Mouse (Mus musculus) neural tube, embryonic 15.5 days (tissue): ENCODE results near the gene 1190005I06Rik. TPM values are rescaled to one million over a fixed set of nuclear protein-coding genes. Genes with fewer than 3 reads are reported as not detected.

Source experiments
- ATAC-seq: fragments of 200-750 bp; cut with Nextera tagmentation; 2 replicates; pipeline ENCODE4 v1.8.0; 2017; ENCODE audit warnings: mild to moderate bottlenecking, moderate TSS enrichment, moderate library complexity; ENCODE audit not compliant: low FRiP score
- H3K27ac ChIP-seq: fragments of 300-500 bp; sonication (generic); replicated peaks from 2 replicates; pipeline ENCODE4 v1.5.1; 2015; ENCODE audit warnings: mild to moderate bottlenecking, inconsistent platforms
- H3K27me3 ChIP-seq: fragments of 300-500 bp; sonication (generic); replicated peaks from 2 replicates; pipeline ENCODE4 v1.6.1; 2015; ENCODE audit warnings: inconsistent platforms
- H3K36me3 ChIP-seq: fragments of 300-500 bp; sonication (generic); 2 replicates; pipeline ENCODE4 v1.6.1; 2015; ENCODE audit warnings: inconsistent platforms
- H3K4me1 ChIP-seq: fragments of 300-500 bp; sonication (generic); 2 replicates; pipeline ENCODE4 v1.6.1; 2015; ENCODE audit warnings: inconsistent platforms
- H3K4me2 ChIP-seq: fragments of 300-500 bp; sonication (generic); 2 replicates; pipeline ENCODE4 v1.6.1; 2015; ENCODE audit warnings: inconsistent platforms, mild to moderate bottlenecking, moderate library complexity
- H3K4me3 ChIP-seq: fragments of 300-500 bp; sonication (generic); replicated peaks from 2 replicates; pipeline ENCODE4 v1.5.1; 2015; ENCODE audit warnings: mild to moderate bottlenecking, inconsistent platforms
- H3K9ac ChIP-seq: fragments of 300-500 bp; sonication (generic); replicated peaks from 2 replicates; pipeline ENCODE4 v1.6.1; 2015; ENCODE audit warnings: mild to moderate bottlenecking, inconsistent platforms
- H3K9me3 ChIP-seq: fragments of 300-500 bp; sonication (generic); replicated peaks from 2 replicates; pipeline ENCODE4 v1.6.1; 2016; ENCODE audit warnings: inconsistent platforms
- WGBS: fragments of 180-500 bp; shearing (Covaris S2); methylation state at CpG from one replicate; pipeline ENCODE4 v1.1.7; 2015; ENCODE audit warnings: mixed read lengths; 5-methylcytosine and 5-hydroxymethylcytosine counted together
- polyA plus RNA-seq: library from polyadenylated mRNA; unstranded; fragments of >200 nt; fragmentation: Nextera tagmentation; extraction: Ambion mirVana; gene quantifications from 2 replicates; pipeline ENCODE4 v1.2.1, GENCODE M21; 2015

Gene 1190005I06Rik
- 12.8 and 13.5 TPM in 2 replicates for polyA plus RNA-seq

DNA sequence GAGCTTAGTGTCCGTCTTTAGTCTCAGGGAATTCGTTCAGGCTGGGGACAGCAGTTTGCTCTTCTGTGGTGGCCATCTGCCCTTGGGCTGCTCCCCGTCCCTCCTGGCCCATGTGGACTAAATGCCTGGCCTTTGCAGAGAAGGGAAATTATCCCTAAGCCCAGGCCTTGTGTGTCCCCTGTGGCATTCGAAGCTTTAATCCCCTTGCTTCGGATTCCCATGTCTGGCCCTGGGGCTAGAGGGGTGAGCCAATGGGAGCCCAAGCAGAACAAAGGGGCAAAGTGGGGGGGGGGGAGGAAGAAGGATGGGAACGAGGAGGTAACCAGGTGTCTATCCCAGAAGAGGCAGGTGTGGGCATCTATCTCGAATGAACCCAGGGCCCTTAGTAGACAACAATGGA is at the start of gene 1190005I06Rik:
Gene 1190005I06Rik, minus strand, starts transcription at position 101 of the 400 bp plus-strand sequence.
- H3K4me1 ChIP-seq, result no peaks in the 10 kb centered on the region
- WGBS, result 72% methylated on average over 7 of the region's 7 CpGs
- H3K4me3 ChIP-seq, result no peak within 1 kb of the TSS
- no peaks in the 10 kb centered on the region for H3K9me3 ChIP-seq
- H3K27me3 ChIP-seq, result no peaks in the 10 kb centered on the region
- no peaks in the 10 kb centered on the region for H3K36me3 ChIP-seq
- no peak within 1 kb of the TSS for H3K27ac ChIP-seq
- H3K9ac ChIP-seq, result no peak within 1 kb of the TSS
- H3K4me2 ChIP-seq, result no peak within 1 kb of the TSS
- ATAC-seq, result no peak

DNA sequence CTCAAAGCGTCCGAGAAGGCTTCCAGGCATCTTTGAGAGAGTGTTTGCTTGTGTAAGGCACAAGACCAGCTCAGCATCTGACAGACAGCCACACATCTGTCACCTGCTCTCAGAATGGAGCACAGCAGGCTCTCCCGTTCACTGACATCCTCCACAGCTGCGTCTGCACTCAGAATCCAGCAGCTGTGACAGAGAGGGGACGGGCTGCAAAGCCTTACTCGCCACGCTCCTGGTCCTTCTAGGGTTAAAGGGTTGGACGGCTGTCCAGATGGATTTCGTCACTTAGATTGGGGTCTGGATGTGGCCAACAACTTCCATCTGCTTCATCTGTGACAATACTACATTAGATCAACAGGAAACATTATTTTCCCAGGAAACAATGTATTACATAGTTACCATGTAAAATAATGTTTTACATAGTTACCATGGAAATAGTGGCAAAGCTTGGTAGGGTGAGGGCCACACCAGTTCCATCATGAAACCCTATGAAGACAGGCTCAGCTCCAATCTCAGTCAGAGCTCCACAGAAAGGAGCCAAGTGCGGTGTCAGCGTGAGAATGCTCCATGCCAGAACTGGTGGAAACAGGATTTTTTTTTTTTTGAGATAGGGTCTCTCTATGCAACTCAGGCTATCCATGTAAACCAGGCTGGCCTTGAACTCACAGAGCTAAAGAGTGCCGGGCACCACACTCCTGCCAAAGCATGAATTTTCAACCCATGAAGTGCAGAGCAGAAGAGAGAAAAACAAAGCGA is 49.1 kb upstream of the 1190005I06Rik start:
- Histone ChIP-seq H3K4me3 (no peak overlapping the region), H3K4me1 (peaks cover 9% of the 10 kb centered on the region; the same call in 1 of the 2 replicates), H3K36me3 (no peaks in the 10 kb centered on the region), H3K9me3 (no peaks in the 10 kb centered on the region), H3K27ac (no peak overlapping the region), H3K4me2 (no peak overlapping the region), H3K27me3 (no peaks in the 10 kb centered on the region), H3K9ac (no peak overlapping the region)
- ATAC-seq, result no peak
- 60% methylated on average over 13 of the region's 13 CpGs for WGBS

DNA sequence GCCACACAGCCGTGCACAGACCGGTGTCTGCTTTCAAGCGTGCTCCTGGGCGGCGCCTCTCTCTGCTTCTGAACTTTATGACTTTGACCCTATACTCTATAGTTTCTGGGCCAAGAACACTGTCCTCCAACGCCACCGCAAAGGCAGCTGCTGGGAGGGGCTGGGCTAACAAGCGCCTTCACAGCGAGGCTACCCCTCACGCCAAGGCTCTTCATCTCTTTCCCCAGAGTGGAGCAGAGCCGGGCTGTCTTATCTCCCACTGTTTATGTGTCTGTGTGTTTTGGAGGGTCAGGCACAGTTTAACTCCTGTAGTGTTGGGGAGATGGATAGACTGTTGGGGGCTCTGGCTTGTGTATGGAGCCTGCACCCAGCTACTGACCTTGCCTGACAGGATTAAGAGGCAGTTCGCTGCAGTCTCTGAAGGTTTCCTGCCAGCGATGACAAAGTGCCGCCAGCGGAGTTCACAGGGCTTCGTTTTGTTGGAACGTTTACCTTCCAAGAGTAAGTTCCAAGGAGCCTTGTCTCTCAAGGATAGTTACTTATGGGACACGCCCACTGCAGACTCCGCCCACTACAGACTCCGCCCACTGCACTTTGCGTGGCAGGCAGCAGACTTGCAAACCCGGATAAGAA is 46.5 kb upstream of the 1190005I06Rik start:
- Histone ChIP-seq H3K27me3 (no peaks in the 10 kb centered on the region), H3K27ac (no peak overlapping the region), H3K4me1 (peaks cover 9% of the 10 kb centered on the region; the same call in 1 of the 2 replicates), H3K4me2 (no peak overlapping the region), H3K9ac (no peak overlapping the region), H3K4me3 (no peak overlapping the region), H3K9me3 (no peaks in the 10 kb centered on the region), H3K36me3 (no peaks in the 10 kb centered on the region)
- ATAC-seq, result no peak
- 40% methylated on average over 22 of the region's 22 CpGs for WGBS

DNA sequence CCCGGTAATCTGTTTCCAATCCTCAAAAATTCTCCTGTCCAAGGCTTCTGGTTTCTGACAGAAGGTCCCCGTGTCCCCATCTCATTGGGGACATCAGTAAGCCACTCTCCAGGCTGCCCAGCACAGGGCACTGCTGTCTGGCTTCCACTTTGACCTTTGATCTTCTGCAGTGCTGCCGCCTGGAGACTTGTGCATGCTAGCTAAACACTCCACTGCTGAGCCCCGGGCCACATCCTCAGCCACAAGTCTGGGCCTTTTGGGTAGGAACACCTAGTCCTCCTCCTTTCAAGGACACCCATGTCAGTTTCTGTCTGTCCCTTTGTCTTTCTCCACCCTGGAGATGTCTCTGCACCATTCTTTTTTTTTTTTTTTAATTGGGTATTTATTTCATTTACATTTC is 45.5 kb upstream of the 1190005I06Rik start:
- Histone ChIP-seq H3K27me3 (no peaks in the 10 kb centered on the region), H3K36me3 (no peaks in the 10 kb centered on the region), H3K27ac (no peak overlapping the region), H3K4me3 (no peak overlapping the region), H3K9ac (no peak overlapping the region), H3K4me1 (peaks cover 9% of the 10 kb centered on the region; the same call in 1 of the 2 replicates), H3K4me2 (no peak overlapping the region), H3K9me3 (no peaks in the 10 kb centered on the region)
- WGBS, result 80% methylated on average over 4 of the region's 4 CpGs
- ATAC-seq, result no peak

DNA sequence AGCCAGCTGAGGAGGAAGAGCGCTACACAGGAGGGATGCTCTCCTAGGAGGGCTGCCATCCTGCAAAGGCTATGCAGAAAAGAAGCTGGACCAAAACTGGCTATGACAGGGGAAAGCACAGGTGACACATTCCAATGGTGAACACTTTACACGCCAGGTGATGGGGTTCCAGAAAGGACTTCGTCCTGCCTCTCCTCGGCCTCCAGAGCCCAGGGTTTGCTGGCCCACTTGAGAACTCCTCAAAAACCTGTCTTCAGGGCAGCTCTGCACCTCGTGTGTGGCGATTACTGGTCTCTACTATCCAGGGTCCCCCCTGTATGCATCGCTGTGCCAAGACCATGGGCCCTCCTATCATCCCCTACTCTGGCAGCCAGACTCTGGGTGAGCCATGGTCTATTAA is 41.1 kb upstream of the 1190005I06Rik start:
- Histone ChIP-seq H3K27me3 (no peaks in the 10 kb centered on the region), H3K4me1 (no peaks in the 10 kb centered on the region), H3K9ac (no peak overlapping the region), H3K4me3 (no peak overlapping the region), H3K4me2 (no peak overlapping the region), H3K9me3 (no peaks in the 10 kb centered on the region), H3K27ac (no peak overlapping the region), H3K36me3 (no peaks in the 10 kb centered on the region)
- ATAC-seq, result no peak
- WGBS, result 87% methylated on average over 7 of the region's 7 CpGs

DNA sequence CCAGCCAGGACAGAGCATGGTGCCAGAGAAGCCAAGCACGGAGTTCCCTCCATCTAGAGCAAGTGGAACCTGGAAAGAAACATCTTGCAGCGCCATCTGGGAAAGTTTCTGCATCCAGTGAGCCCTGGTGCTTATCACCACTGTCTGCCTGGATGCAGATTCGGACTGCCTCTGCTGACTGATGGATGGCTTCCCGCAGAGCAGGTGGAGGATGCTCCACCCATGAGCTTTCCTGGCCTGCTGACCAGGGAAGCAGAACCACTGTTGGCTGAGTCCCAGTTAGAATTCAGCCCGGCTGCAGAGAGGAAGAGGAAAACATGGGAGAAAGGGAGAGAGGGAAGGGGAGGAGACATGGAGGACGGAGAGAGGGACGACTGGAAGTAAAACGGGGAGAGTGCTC is 40.4 kb upstream of the 1190005I06Rik start:
- H3K9me3 ChIP-seq, result no peaks in the 10 kb centered on the region
- no peak for ATAC-seq
- no peaks in the 10 kb centered on the region for H3K4me1 ChIP-seq
- no peaks in the 10 kb centered on the region for H3K27me3 ChIP-seq
- no peak overlapping the region for H3K4me3 ChIP-seq
- no peaks in the 10 kb centered on the region for H3K36me3 ChIP-seq
- 78% methylated on average over 8 of the region's 8 CpGs for WGBS
- H3K27ac ChIP-seq, result no peak overlapping the region
- no peak overlapping the region for H3K4me2 ChIP-seq
- no peak overlapping the region for H3K9ac ChIP-seq

DNA sequence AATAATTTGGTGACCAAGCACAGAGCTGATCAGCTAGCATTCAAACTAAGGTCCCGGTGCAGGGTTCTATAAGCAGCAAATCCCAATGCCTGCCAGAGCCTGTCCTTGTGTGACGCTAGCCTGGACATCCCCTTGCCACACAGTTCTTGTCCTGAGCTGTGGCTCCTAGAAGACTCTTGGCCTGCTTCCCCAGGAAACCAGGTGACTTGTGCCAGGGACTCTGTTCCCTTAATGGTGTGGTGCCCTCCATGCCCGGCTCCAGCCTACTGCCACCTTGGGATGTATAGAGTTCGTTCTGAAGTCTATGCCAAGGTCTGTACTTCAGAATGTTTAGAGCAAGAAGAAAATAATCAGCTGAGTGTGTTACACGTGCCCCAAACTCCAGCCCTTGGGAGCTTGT is 39.1 kb upstream of the 1190005I06Rik start:
- Histone ChIP-seq H3K9me3 (no peaks in the 10 kb centered on the region), H3K36me3 (no peaks in the 10 kb centered on the region), H3K4me1 (no peaks in the 10 kb centered on the region), H3K4me3 (no peak overlapping the region), H3K9ac (no peak overlapping the region), H3K27ac (no peak overlapping the region), H3K4me2 (no peak overlapping the region), H3K27me3 (no peaks in the 10 kb centered on the region)
- 87% methylated on average over 5 of the region's 5 CpGs for WGBS
- ATAC-seq, result no peak

DNA sequence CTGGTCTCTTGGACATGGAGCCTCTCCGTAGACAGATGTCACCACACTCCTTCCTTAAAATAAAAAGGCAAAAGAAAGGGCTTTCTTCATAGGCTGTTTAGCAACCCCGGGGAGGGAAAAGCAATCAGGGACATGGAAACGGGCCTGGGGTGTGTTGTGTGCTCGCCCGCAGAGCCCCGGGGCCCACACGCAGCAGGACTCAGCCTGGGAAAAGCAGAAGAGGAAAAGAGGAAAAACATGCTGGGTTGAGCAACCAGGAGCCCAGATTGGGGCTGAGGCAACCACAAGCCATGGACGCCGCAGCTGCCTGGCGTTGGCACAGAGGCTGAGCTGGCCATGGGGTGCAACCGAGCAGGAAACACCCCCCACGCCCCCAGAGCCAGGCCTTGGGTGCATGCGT is 38.6 kb upstream of the 1190005I06Rik start:
- Histone ChIP-seq H3K27me3 (no peaks in the 10 kb centered on the region), H3K36me3 (no peaks in the 10 kb centered on the region), H3K9ac (no peak overlapping the region), H3K4me2 (no peak overlapping the region), H3K4me3 (no peak overlapping the region), H3K27ac (no peak overlapping the region), H3K4me1 (no peaks in the 10 kb centered on the region), H3K9me3 (no peaks in the 10 kb centered on the region)
- no peak for ATAC-seq
- 90% methylated on average over 13 of the region's 13 CpGs for WGBS

DNA sequence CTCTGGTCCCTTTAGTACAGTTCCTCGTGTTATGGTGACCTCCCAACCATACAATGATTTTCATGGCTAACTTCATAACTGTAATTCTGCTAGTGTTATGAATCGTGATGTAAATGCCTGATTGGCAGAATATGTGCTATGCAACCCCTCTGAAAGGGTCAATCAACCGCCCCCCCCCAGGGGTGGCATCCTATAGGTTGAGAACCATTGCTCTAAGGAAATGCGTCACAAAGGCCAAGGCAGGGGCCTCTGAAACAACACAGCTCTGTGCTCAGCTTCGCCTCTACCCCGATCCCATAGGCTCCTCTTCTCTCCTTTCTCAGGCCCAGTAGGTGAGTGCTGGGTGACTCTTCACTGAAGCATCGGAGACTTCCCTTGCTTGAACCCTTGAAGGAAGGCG is 38.2 kb upstream of the 1190005I06Rik start:
- Histone ChIP-seq H3K9me3 (no peaks in the 10 kb centered on the region), H3K9ac (no peak overlapping the region), H3K4me3 (no peak overlapping the region), H3K4me1 (no peaks in the 10 kb centered on the region), H3K4me2 (no peak overlapping the region), H3K27ac (no peak overlapping the region), H3K36me3 (no peaks in the 10 kb centered on the region), H3K27me3 (no peaks in the 10 kb centered on the region)
- WGBS, result 86% methylated on average over 8 of the region's 8 CpGs
- ATAC-seq, result no peak

DNA sequence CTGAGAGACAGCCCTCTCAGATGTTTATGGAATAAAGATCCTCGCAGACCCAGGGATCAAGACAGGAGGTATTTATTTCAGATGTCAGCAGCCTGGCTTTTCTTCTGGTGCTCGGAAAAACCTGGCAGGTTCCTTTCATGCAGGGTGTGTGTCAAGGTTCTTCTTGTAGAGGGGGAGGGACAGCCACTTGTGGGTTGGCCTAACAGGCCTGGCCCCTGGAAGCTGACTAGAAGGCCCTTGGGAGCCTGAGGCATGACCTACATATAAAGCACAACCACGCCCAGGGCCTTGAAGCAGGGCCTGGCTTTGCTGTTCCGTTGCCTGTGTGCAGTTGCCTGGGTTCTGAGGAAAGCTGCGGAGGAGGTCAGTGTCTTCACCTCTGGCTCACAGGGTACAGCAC is 37.7 kb upstream of the 1190005I06Rik start:
- 75% methylated on average over 5 of the region's 5 CpGs for WGBS

DNA sequence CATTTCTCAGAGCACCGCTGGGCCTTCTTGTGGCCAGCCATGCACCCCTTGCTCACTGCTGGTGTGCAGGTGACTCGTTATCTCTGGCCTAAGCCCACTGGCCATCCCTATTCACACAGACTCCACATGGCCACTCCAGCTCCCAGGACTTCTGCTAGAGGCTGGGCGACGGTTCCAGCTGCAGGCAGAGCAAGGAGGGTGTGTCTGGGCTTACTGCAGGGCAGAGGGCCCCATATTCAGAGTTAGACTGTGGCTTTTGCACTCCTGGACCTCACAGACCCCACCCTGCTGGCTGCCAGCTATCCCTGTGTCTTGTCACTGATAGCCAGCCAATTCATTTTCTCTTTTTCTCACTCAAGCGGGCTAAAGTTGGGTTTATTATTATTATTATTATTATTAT is 36.6 kb upstream of the 1190005I06Rik start:
- no peak for ATAC-seq
- no peak overlapping the region for H3K27ac ChIP-seq
- H3K4me3 ChIP-seq, result no peak overlapping the region
- H3K4me1 ChIP-seq, result no peaks in the 10 kb centered on the region
- no peak overlapping the region for H3K9ac ChIP-seq
- H3K4me2 ChIP-seq, result no peak overlapping the region
- H3K9me3 ChIP-seq, result no peaks in the 10 kb centered on the region
- no peaks in the 10 kb centered on the region for H3K27me3 ChIP-seq
- no peaks in the 10 kb centered on the region for H3K36me3 ChIP-seq
- WGBS, result 74% methylated on average over 5 of the region's 5 CpGs

More for the DNA sequence above, 37.7 kb upstream of the 1190005I06Rik start:
- Histone ChIP-seq H3K9ac (no peak overlapping the region), H3K36me3 (no peaks in the 10 kb centered on the region), H3K27me3 (no peaks in the 10 kb centered on the region), H3K4me1 (no peaks in the 10 kb centered on the region), H3K4me2 (no peak overlapping the region), H3K9me3 (no peaks in the 10 kb centered on the region), H3K4me3 (no peak overlapping the region), H3K27ac (no peak overlapping the region)
- no peak for ATAC-seq

DNA sequence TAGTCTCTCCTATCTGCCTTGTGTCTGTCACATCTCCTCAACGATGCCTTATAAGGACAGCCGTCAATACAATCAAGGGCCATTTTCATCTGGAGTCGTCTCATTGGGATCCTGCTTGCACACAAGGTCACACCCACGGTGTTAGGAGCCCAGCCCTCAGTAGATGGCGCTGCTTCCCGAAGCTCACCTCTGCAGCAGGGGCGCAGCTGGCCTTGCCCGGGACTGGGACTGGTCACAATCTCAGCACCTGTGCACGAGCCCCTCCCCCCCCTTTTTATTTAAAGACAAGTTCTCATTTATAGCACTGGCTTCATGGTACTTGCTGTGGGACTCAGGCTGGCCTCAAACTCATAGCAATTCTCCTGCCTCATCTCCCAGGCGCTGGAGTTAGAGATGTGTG is 36.2 kb upstream of the 1190005I06Rik start:
- no peaks in the 10 kb centered on the region for H3K4me1 ChIP-seq
- no peak overlapping the region for H3K4me2 ChIP-seq
- no peaks in the 10 kb centered on the region for H3K9me3 ChIP-seq
- no peak overlapping the region for H3K27ac ChIP-seq
- H3K27me3 ChIP-seq, result no peaks in the 10 kb centered on the region
- H3K9ac ChIP-seq, result no peak overlapping the region
- WGBS, result 14% methylated on average over 10 of the region's 10 CpGs
- H3K4me3 ChIP-seq, result no peak overlapping the region
- no peak for ATAC-seq
- H3K36me3 ChIP-seq, result no peaks in the 10 kb centered on the region
